Mouse (Mus musculus) cerebellum, postnatal 4 days (tissue): ENCODE measurements at regions not wholly inside any gene's neighbourhood (a gene's known extent, or its start where the extent isn't known, plus 50 kb on each side); places are given as distances from the start of the nearest gene placed in this dataset.

Source experiments
- DNase-seq, 2 experiments: peaks; one replicate each; pipeline ENCODE4 v3.0.0; 2022; ENCODE audit warnings: low spot score in 2 of 2, mixed read lengths in 1 of 2

GRCm38 (mm10) chr3:41365145-41365830 is 190.2 kb upstream of the Jade1 start:
- no peak for DNase-seq

GRCm38 (mm10) chr3:41363947-41364346 is 191.6 kb upstream of the Jade1 start:
- no peak for DNase-seq

DNA sequence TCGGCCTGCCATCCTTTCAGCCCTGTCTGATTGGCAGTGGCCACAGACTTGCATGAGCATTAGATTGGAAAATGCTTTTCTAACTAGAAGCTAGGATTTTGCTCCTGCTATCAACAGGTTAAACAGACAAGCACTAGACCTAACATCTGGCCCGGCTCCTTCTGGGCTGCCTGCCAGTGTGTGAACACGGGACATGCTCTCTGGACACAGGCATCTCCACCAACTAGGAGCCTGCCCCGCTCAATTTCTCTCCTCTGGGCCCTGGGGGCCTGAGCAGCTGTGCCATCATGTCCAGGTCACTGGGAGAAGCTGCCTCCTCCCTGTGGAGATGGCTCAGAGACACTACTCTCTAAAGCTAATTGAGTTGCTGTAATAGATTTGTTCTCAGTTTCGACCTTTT is 195.3 kb upstream of the Jade1 start:
- no peak for DNase-seq

DNA sequence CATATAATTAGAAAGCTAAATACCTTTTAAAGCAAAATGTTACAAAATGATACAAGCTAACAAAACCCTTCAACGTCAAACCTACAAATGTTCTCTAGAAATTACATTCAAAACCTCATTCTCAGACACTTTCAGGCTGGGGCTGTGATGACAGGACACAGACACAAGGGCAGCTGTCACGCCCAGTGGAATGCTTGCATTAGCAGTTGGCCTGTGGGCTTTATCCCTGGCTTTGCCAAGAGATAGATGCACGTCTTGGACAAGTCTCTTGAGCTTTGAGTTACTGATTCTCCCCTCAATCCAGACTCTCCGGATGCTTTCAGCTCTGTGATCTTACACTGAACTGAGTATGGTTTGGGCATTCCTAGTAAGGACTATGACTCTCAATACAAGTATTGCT is 196.1 kb upstream of the Jade1 start:
- no peak for DNase-seq

DNA sequence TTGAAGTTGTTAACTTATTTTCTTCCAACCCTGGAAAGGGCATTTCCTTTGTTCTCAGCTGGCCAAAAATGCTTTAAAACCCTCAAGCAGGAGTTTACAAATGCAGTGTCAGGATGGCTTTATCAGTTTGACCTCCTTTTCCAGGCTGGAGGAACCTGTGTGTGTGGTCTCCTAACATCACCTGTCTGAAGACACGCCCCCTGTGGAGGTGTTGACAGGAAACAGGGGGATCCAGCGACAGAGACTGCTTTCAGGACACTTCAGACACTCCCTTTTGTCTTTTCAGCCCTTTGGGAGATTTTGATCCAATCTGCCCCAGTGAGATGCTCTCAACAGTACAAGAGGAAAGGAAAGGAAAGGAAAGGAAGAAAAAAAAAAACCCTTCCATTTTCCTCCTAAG is 202.5 kb upstream of the Jade1 start:
- no peak for DNase-seq

DNA sequence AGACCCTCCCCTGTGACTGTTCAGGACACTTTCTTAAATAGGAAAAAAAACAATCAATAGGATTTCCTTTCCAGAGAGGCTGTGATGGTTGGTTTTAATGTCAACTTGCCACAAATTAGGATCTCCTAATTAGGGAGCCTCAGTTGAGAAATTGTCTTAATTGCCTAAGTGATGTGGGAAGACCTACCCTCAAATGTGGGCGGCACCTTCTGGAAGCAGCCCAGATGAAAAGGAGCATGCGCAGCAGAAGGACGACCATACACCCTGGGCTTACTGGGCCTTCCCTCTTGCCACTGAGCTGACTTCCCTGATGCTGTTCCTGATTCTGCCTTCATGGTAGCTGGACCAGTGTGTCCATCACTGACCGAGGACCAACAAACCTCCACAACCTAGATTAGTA is 203.7 kb upstream of the Jade1 start:
- DNase-seq = no peak

GRCm38 (mm10) chr3:41351091-41351685 is 204.3 kb upstream of the Jade1 start:
- no peak for DNase-seq

- no peak for DNase-seq
Measured at GRCm38 (mm10) chr3:41350331-41350730, 205.2 kb upstream of the Jade1 start.

- DNase-seq = peak in 1 of 2 experiments; percentile 12
Measured at GRCm38 (mm10) chr3:41348795-41349194, 206.7 kb upstream of the Jade1 start.

DNA sequence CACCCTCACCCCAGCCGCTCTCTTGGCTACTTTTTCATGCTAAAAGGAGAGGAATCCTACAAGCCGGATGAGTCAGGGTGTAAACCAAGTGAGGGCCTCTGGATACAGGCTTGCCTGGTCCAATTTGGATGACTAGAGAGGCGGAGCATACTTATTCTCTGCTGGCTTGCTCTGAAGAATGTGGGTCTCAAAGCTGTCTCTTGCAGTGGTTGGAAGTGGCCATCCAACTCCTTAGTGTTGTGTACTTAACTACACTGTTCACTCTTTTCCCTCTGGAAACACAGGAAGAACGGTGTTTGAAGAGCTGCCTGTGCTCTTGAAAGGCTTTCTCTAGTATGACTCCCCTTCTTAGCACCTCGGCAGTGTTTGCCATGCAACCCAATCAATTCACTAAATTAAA is 208.7 kb upstream of the Jade1 start:
- DNase-seq = no peak

- no peak for DNase-seq
Measured at GRCm38 (mm10) chr3:41343431-41343830, 212.1 kb upstream of the Jade1 start.

DNA sequence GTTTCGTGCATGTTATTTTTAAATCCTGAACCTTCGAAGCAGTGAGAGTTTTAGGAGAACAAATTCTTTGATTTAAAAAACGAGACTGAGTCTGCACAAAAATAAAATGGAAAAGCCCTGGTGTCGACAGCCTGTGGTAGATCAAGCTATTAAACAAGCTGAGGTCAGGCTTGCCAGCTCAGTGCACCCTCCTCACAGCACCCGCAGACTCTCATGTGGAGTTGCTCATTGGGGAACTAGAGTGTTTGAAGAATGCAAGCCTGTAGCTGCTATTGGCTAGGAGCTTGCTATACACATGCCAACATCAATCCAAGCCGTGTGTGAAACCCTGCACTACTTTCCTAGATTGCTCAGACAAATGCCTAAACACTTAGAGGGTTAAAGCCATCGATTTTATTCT is 223.1 kb upstream of the Jade1 start:
- DNase-seq = no peak

GRCm38 (mm10) chr3:41330356-41330755 is 225.2 kb upstream of the Jade1 start:
- no peak for DNase-seq

DNA sequence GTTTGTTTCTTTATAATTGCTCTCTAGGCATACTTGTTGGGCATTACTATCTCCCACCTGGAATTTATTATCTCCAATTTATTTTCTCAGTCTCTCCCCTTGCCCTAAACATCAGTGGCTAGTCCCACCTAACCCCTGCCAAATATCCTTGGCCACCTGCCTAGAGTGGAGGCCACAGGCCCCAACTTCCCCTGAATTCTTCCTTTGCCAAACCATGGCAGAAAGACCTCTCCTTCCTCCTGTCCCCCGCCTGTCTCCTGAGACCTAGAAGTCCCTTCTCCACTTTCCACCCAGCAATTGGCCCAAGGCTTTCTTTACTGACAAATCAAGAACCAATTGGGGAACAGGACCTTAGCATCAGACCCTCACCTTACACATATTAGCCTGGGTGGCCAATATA is 226.7 kb upstream of the Jade1 start:
- no peak for DNase-seq

DNA sequence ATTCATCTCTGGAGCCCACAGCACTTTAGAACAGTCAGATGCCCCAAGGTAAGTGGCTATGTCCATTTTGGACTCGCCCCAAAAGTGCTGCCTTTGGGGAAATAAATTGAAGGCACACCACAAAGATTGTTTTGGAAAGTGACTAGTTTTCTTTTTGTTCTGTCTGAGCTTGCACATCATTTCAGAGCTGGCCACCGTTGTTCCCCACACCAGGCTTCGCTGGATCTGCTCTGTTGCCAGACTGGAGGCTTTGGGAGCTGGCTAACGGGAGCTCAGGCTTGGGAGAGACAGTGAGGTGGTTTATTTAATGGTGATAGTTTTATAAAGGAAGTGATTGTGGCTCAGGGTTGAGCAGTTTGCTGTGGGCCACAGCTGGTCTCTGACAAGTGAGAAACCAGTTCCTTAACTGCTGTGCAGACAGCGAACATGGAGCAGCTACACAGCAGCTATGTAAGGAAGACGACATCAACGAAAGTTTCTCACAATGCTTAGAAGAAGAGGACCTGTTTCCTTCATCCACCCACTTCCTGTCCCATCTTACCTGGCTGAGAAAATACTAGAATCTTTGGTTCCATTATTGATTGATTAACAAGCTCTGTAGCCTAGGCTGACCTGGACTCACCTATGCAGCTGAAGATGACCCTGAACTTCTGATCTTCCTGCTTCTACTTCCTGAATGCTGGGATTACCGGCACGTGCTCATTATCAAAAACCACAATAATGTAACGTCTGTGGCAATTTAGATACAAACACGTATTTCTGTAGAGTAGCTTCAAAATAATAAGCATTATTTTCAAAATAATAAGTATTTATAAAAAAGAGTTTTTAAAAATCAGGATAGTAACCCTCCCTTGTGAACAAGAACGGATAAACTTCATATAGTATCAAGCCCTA is 229.1 kb upstream of the Jade1 start:
- DNase-seq = no peak

DNA sequence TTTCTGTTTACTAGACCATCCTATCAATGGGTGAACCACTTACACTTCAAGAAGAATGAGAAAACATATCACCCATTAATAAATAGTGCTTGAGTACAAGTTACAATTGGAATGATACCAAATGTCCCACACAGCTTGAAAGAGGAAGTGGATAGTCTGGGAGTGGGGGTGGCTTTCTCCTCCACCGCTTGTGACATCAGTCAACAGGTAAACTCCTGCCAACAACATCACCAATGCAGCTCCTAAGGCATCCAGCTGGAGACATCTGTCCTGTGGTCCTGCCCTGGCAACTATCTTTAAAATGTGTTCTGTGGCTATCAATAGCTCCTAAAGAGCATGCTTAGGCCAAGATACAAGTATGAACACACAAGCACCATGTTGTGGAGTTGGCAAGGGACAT is 233.7 kb upstream of the Jade1 start:
- DNase-seq = no peak

DNA sequence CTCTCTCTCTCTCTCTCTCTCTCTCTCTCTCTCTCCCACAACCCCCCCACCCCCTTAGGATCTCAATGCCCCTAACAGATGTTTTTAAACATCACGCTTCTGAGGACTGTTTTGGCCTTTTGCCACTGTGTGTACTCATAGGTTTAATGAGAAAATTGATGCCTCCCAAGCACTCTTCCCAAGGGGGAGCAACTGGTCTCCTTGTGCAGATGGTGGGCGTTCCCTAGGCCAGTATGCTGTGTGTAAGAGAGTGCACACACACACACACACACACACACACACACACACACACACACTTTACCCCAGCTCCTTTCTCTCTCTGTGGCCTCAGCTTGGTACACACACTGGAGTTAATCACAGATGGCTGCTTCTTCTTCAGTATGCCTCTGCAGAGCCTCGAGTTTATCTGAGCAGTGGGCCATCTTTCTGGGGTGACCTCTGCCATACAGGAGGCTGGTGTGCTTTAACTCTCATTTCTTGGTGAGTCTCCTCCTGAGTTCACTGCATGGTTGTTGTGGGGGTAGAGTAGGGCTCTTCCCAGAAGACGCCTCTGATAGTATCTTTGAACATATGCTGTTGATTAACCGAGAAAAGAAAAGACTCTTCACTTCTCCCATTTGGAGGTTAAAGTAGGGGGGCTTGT is 236.2 kb upstream of the Jade1 start:
- no peak for DNase-seq

DNA sequence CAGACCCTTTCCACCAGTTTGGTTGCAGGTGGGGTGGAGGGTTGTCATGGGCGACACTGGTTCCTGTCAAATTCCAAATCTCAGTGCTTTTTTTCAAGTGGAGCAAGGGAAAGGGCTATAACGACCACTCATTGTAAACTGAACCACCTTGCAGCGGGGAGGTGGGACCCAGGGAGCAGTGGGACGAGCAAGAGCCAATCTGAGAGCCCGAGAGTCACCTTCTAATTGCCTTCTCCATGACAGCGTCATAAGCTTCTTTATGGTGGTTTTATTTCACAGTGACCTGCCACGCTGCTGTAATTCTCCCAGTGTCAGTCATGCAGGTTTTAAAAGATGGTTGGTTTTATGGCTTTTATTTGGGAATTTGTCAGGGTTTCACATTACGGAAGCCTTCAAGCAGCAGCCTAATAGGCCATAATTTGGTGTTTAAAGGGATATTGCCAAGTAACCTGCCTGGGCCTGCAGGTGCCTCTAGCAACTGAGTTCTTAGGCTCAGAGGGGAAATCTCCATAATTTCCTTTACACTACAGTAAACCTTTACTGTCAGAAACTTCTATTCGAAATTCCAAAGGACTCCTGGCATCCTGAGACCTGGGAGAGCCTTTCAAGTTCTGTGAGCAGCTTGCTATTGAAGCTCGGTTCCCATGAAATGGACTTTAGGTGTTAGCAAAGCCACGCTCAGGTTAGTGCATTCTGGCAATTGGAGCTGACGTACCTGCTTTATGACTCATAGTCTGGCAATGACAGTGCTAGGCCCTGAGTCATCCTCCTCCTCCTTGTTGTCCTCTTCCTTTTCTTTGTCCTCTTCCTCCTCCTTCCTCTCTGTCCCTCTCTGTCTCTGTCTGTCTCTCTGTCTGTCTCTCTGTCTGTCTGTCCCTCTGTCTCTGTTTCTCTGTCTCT is 235.6 kb upstream of the Pgrmc2 start:
- no peak for DNase-seq

- DNase-seq = no peak
Measured at GRCm38 (mm10) chr3:41317170-41317569, 234.3 kb upstream of the Pgrmc2 start.

GRCm38 (mm10) chr3:41312492-41312891 is 229.6 kb upstream of the Pgrmc2 start:
- DNase-seq = no peak

GRCm38 (mm10) chr3:41307400-41308028 is 224.7 kb upstream of the Pgrmc2 start:
- no peak for DNase-seq
